Mouse (Mus musculus): ENCODE data around the gene Cacna1h. TPM values are rescaled to one million over a fixed set of nuclear protein-coding genes. Genes with fewer than 3 reads are reported as not detected.
A peak's percentile ranks its signal among the peaks of the same experiment; 100 is the strongest.

Gene Cacna1h
- polyA plus RNA-seq, 1 experiment from 2014 or later = 5.9 TPM

- Histone ChIP-seq H3K4me3 (ENCODE audit: low read depth, low read length) (no peak overlapping the region), H3K27me3 (ENCODE audit: control insufficient read depth, insufficient read depth, low read length) (peaks cover 3% of the 10 kb centered on the region), H3K9ac (ENCODE audit: low read depth, low read length) (no peak overlapping the region), H3K9me3 (ENCODE audit: control insufficient read depth, low read length) (no peaks in the 10 kb centered on the region), H3K36me3 (ENCODE audit: control insufficient read depth, insufficient read depth, low read length) (no peaks in the 10 kb centered on the region), H3K4me2 (replicated peaks; ENCODE audit: low read depth, low read length) (no peak overlapping the region), H3K4me1 (replicated peaks; ENCODE audit: control insufficient read depth, insufficient read depth, low read length) (peaks cover 3% of the 10 kb centered on the region), H3K27ac (ENCODE audit: low read depth, low read length) (no peak overlapping the region)
- 41% methylated on average over 8 of the region's 8 CpGs for WGBS
- ATAC-seq (ENCODE audit: low FRiP score) (peak; percentile 62; the same call in 1 of the 2 replicates), DNase-seq (ENCODE audit: low spot score) (peak; percentile 84)
These were observed 36.2 kb upstream of the Cacna1h start for GRCm38 (mm10) chr17:25469798-25470197.

- H3K9ac ChIP-seq (ENCODE audit: low read depth, low read length) = no peak overlapping the region
- peaks cover 3% of the 10 kb centered on the region for H3K27me3 ChIP-seq (ENCODE audit: control insufficient read depth, insufficient read depth, low read length)
- no peaks in the 10 kb centered on the region for H3K9me3 ChIP-seq (ENCODE audit: control insufficient read depth, low read length)
- peaks cover 3% of the 10 kb centered on the region; the same call in 1 of the 2 replicates for H3K4me1 ChIP-seq (replicated peaks; ENCODE audit: control insufficient read depth, insufficient read depth, low read length)
- no peak overlapping the region for H3K4me2 ChIP-seq (replicated peaks; ENCODE audit: low read depth, low read length)
- ATAC-seq (ENCODE audit: low FRiP score) (no peak), DNase-seq (ENCODE audit: low spot score) (no peak)
- H3K36me3 ChIP-seq (ENCODE audit: control insufficient read depth, insufficient read depth, low read length) = no peaks in the 10 kb centered on the region
- no peak overlapping the region for H3K4me3 ChIP-seq (ENCODE audit: low read depth, low read length)
- 68% methylated on average over 6 of the region's 6 CpGs for WGBS
- H3K27ac ChIP-seq (ENCODE audit: low read depth, low read length) = no peak overlapping the region
These were observed 34.7 kb upstream of the Cacna1h start for GRCm38 (mm10) chr17:25468301-25468700.

- Histone ChIP-seq H3K27ac (ENCODE audit: low read depth, low read length) (no peak overlapping the region), H3K4me3 (ENCODE audit: low read depth, low read length) (no peak overlapping the region), H3K27me3 (ENCODE audit: control insufficient read depth, insufficient read depth, low read length) (peaks cover 3% of the 10 kb centered on the region), H3K9ac (ENCODE audit: low read depth, low read length) (no peak overlapping the region), H3K4me2 (replicated peaks; ENCODE audit: low read depth, low read length) (no peak overlapping the region), H3K36me3 (ENCODE audit: control insufficient read depth, insufficient read depth, low read length) (no peaks in the 10 kb centered on the region), H3K9me3 (ENCODE audit: control insufficient read depth, low read length) (no peaks in the 10 kb centered on the region), H3K4me1 (replicated peaks; ENCODE audit: control insufficient read depth, insufficient read depth, low read length) (peaks cover 3% of the 10 kb centered on the region)
- 74% methylated on average over 6 of the region's 6 CpGs for WGBS
- ATAC-seq (ENCODE audit: low FRiP score) (no peak), DNase-seq (ENCODE audit: low spot score) (no peak)
These were observed 34.2 kb upstream of the Cacna1h start for GRCm38 (mm10) chr17:25467781-25468180.

DNA sequence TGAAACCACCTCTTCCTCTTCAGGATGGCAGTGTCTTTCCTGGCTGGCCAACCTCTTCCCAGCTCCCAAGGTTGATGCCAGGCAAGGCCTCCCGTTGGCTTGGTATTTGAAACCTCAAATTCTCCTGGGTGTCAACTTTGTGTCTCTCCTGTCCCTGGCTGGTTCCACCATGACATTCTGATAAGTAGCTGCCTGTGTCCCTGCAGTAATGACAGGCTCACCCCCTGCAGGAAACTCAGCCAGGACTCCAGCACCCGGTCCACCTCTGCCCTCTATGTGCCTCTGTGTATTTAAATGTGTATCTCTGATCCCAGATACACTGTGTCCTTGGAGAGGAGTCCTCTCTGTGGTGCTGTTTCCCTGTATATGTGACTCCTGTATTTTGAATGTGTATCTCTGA, 32.7 kb upstream of the Cacna1h start:
- no peak for ATAC-seq (ENCODE audit: low FRiP score)
- Histone ChIP-seq H3K4me1 (replicated peaks; ENCODE audit: control insufficient read depth, insufficient read depth, low read length) (peaks cover 7% of the 10 kb centered on the region), H3K27me3 (ENCODE audit: control insufficient read depth, insufficient read depth, low read length) (no peaks in the 10 kb centered on the region; the same call in 1 of the 2 replicates), H3K9ac (ENCODE audit: low read depth, low read length) (no peak overlapping the region), H3K36me3 (ENCODE audit: control insufficient read depth, insufficient read depth, low read length) (no peaks in the 10 kb centered on the region), H3K9me3 (ENCODE audit: control insufficient read depth, low read length) (no peaks in the 10 kb centered on the region), H3K27ac (ENCODE audit: low read depth, low read length) (no peak overlapping the region), H3K4me2 (replicated peaks; ENCODE audit: low read depth, low read length) (no peak overlapping the region), H3K4me3 (ENCODE audit: low read depth, low read length) (no peak overlapping the region)
- DNase-seq (ENCODE audit: low spot score) = no peak
- WGBS = 81% methylated on average over 2 of the region's 2 CpGs

GRCm38 (mm10) chr17:25464091-25464490, 30.5 kb upstream of the Cacna1h start:
- Histone ChIP-seq H3K27me3 (ENCODE audit: control insufficient read depth, insufficient read depth, low read length) (no peaks in the 10 kb centered on the region), H3K4me2 (replicated peaks; ENCODE audit: low read depth, low read length) (no peak overlapping the region), H3K36me3 (ENCODE audit: control insufficient read depth, insufficient read depth, low read length) (no peaks in the 10 kb centered on the region), H3K27ac (ENCODE audit: low read depth, low read length) (no peak overlapping the region), H3K4me1 (replicated peaks; ENCODE audit: control insufficient read depth, insufficient read depth, low read length) (peaks cover 7% of the 10 kb centered on the region), H3K4me3 (ENCODE audit: low read depth, low read length) (no peak overlapping the region), H3K9me3 (ENCODE audit: control insufficient read depth, low read length) (no peaks in the 10 kb centered on the region), H3K9ac (ENCODE audit: low read depth, low read length) (no peak overlapping the region)
- DNase-seq (ENCODE audit: low spot score) (no peak), ATAC-seq (ENCODE audit: low FRiP score) (no peak)
- 83% methylated on average over 4 of the region's 4 CpGs for WGBS

DNA sequence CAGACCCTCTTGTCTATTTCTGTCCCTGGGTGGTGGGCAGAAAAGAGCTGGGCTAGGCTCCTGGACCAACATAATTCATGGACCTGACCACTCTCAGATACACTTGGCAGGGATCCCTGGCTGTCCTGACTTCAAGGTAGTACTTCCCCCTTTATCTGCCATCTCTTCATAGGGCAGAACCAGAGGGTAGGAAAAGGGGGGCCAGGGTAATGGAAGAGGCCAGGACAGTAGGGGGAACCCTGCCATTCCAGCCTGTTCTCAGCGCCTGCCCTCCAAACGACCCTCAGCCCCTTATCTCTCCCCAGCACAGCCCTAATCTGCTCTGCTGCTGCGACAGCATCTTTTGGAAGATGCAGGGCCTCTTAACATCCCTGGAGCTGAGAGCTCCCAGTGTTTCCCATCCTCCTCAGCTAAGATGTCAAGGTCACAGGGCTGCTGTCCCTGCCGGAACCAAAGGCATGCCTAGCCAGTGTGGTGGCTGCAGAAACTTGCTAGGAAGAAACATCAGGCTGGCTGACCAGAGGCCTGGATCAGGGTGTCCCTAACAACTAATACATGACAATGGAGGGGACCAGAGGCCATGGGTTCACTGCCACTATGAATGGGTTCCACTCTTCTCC, 29.9 kb upstream of the Cacna1h start:
- ATAC-seq (ENCODE audit: low FRiP score) = no peak
- H3K9ac ChIP-seq (ENCODE audit: low read depth, low read length) = no peak overlapping the region
- no peaks in the 10 kb centered on the region for H3K9me3 ChIP-seq (ENCODE audit: control insufficient read depth, low read length)
- H3K4me3 ChIP-seq (ENCODE audit: low read depth, low read length) = no peak overlapping the region
- no peak overlapping the region for H3K27ac ChIP-seq (ENCODE audit: low read depth, low read length)
- peaks cover 7% of the 10 kb centered on the region for H3K4me1 ChIP-seq (replicated peaks; ENCODE audit: control insufficient read depth, insufficient read depth, low read length)
- no peak overlapping the region for H3K4me2 ChIP-seq (replicated peaks; ENCODE audit: low read depth, low read length)
- WGBS = 68% methylated on average over 4 of the region's 4 CpGs
- no peaks in the 10 kb centered on the region for H3K36me3 ChIP-seq (ENCODE audit: control insufficient read depth, insufficient read depth, low read length)
- H3K27me3 ChIP-seq (ENCODE audit: control insufficient read depth, insufficient read depth, low read length) = no peaks in the 10 kb centered on the region
- DNase-seq (ENCODE audit: low spot score) = no peak

DNA sequence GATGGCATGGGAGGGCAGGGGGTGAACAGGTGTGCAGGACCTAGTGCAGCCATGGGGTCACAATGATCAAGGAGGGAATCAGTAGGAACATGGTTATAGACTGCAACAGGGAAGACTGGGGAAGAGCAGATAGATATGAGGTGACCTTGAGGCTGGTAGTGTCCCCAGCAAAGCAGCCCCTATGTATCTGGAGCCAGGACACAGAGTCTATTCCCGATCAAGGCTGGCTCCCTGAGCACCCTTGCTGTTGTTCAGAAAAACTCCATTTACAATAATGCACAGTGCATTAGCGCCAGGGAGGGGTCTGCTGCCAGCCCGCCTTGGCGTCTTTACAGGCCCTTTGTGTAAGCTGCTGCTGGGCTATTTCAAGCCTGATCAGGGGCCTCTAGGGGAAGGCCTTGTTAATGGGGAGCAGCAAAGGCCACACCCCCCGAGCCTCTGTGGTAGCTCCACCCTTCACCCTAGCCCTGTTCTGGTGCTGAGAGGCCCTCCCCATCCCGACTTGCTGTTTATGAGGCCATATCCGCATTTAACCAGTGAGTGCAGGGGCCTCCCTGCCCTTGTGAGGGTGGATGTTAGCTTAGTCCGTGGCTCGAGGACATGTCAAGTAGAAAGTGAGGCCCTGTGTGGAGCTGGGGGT, 28.8 kb upstream of the Cacna1h start:
- DNase-seq (ENCODE audit: low spot score) (peak; percentile 38), ATAC-seq (ENCODE audit: low FRiP score) (peak; percentile 33; the same call in 1 of the 2 replicates)
- peaks cover 7% of the 10 kb centered on the region for H3K4me1 ChIP-seq (replicated peaks; ENCODE audit: control insufficient read depth, insufficient read depth, low read length)
- no peaks in the 10 kb centered on the region for H3K9me3 ChIP-seq (ENCODE audit: control insufficient read depth, low read length)
- no peaks in the 10 kb centered on the region for H3K36me3 ChIP-seq (ENCODE audit: control insufficient read depth, insufficient read depth, low read length)
- WGBS = 29% methylated on average over 9 of the region's 9 CpGs
- no peak overlapping the region for H3K4me2 ChIP-seq (replicated peaks; ENCODE audit: low read depth, low read length)
- no peak overlapping the region for H3K27ac ChIP-seq (ENCODE audit: low read depth, low read length)
- H3K27me3 ChIP-seq (ENCODE audit: control insufficient read depth, insufficient read depth, low read length) = no peaks in the 10 kb centered on the region
- no peak overlapping the region for H3K4me3 ChIP-seq (ENCODE audit: low read depth, low read length)
- peak overlapping the region; percentile 3; the same call in 1 of the 2 replicates for H3K9ac ChIP-seq (ENCODE audit: low read depth, low read length)

DNA sequence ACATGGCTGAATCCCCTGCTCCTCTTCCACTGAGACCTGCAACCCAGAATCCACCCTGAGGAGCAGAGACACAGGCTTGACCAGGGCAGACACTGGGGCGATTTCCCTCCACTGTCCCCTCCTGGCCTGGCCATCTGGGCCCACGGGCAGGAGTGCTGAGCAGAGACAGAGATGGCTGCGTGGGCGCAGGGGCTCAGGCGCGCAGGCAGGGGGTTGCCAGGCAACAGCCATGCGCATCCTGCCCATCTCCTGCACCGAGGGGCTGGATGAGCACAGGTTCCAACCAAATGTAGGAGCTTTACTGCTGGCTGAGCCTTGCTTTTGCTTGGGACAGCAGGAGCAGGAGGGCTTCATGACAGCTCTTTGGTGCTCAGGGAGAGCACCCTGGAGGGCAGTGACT, 23.0 kb upstream of the Cacna1h start:
- WGBS = 50% methylated on average over 8 of the region's 8 CpGs
- no peak for DNase-seq (ENCODE audit: low spot score)
- no peak overlapping the region for H3K27ac ChIP-seq (ENCODE audit: low read depth, low read length)
- H3K36me3 ChIP-seq (ENCODE audit: control insufficient read depth, insufficient read depth, low read length) = no peaks in the 10 kb centered on the region
- H3K9me3 ChIP-seq (ENCODE audit: control insufficient read depth, low read length) = no peaks in the 10 kb centered on the region
- H3K9ac ChIP-seq (ENCODE audit: low read depth, low read length) = no peak overlapping the region
- H3K4me2 ChIP-seq (replicated peaks; ENCODE audit: low read depth, low read length) = no peak overlapping the region
- no peak for ATAC-seq (ENCODE audit: low FRiP score)
- no peaks in the 10 kb centered on the region for H3K4me1 ChIP-seq (replicated peaks; ENCODE audit: control insufficient read depth, insufficient read depth, low read length)
- no peaks in the 10 kb centered on the region for H3K27me3 ChIP-seq (ENCODE audit: control insufficient read depth, insufficient read depth, low read length)
- no peak overlapping the region for H3K4me3 ChIP-seq (ENCODE audit: low read depth, low read length)

GRCm38 (mm10) chr17:25454272-25454671, 20.7 kb upstream of the Cacna1h start, which contains the start of gene Tekt4:
Gene Tekt4 (plus strand): TSS chr17:25454615.
- no peak for DNase-seq (ENCODE audit: low spot score)
- no peak for ATAC-seq (ENCODE audit: low FRiP score)
- Histone ChIP-seq H3K36me3 (ENCODE audit: control insufficient read depth, insufficient read depth, low read length) (no peaks in the 10 kb centered on the region), H3K27ac (ENCODE audit: low read depth, low read length) (no peak within 1 kb of the TSS), H3K9me3 (ENCODE audit: control insufficient read depth, low read length) (no peaks in the 10 kb centered on the region), H3K4me2 (replicated peaks; ENCODE audit: low read depth, low read length) (no peak within 1 kb of the TSS), H3K4me1 (replicated peaks; ENCODE audit: control insufficient read depth, insufficient read depth, low read length) (no peaks in the 10 kb centered on the region), H3K27me3 (ENCODE audit: control insufficient read depth, insufficient read depth, low read length) (no peaks in the 10 kb centered on the region), H3K4me3 (ENCODE audit: low read depth, low read length) (no peak within 1 kb of the TSS), H3K9ac (ENCODE audit: low read depth, low read length) (no peak within 1 kb of the TSS)
- WGBS = 44% methylated on average over 2 of the region's 2 CpGs
